Mouse (Mus musculus) retina, embryonic 14.5 days (tissue): ENCODE data around the gene Gatm.

Source experiments
- DNase-seq: peaks from one replicate; pipeline ENCODE4 v3.0.0-alpha.2; 2015; ENCODE audit warnings: low spot score

Gene Gatm

GRCm38 (mm10) chr2:122610746-122611653, at the start of gene Gatm:
Gatm (minus strand) TSS chr2:122611303.
- peak; percentile 79 for DNase-seq

DNA sequence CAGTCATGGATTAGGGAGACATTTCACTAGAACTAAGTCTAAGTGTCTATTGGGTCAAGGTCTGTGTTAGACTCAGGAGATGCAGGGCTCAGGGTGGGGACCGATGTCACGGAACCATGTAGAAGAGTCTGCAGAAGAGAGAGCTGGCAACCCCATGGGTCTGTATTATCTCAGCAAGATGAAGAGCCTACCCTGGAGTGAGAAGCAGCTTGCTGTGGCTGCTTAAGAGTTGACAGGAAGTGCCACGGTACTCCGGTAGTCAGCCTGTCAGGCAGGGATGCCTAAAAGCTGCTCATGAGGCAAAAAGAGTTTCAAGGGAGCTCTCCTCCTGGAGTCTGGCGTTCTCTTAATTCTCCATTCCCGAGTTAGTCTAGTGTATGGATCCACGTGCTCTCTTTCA, 48.7 kb upstream of the Gatm start:
- no peak for DNase-seq

DNA sequence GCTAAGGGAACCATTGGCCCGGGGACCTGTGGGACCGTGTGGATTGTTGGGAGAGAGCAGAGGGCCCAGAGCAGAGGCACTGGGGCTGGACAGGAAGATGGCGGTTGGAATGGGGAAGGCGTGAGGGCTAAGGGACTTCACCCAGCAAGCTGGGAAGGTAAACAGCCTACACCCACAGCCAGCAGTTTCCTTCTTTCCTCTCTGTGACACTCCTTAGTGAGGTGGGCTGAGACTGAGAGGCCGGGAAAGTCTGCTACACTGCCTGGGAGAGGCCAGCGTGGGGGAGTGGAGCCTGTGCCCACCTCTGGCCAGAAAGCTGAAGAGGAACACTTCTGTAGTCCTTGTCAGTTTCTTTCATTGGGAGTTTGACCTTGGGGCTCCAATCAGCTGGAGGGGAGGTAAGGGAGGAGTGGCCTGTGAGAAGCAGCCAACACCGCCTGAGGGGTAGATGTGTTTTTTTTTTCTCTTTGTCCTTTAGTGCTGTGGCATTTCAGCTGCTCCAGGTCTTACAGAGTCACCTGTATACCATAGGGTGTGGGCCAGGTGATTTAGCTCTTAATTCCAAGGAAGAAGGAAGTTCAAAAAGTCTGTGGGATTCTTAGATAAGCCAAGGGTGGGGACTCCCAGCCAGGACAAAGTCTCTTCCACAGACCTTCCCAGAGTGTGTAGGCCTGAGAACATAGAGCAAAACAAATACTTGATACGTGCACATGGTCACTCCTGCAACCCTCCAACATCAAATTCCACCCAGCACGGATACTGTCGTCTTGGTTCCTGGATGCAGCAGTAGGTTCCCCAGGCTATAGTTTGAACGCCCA, 46.8 kb upstream of the Gatm start:
- no peak for DNase-seq

DNA sequence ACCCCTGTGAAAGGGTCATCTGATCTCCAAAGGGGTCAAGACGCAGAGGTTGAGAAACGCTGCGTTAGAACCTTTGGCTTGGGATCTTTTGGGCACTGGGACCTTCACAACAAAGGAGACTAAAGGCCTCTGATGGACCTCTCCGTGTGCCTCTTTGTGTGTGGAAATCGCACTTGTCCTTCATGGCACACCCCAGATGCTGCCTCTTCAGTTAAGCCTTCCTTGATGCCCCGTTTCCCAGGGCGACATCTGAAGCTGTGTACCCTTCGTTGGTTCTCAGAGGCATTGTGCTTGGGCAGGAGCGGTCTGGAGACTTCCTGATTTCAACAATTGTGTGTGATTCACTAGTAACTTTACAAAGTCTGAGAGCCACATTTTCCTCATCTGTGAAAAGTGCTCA, 45.7 kb upstream of the Gatm start:
- no peak for DNase-seq

- no peak for DNase-seq
Observed at GRCm38 (mm10) chr2:122656052-122656451, 44.9 kb upstream of the Gatm start.

DNA sequence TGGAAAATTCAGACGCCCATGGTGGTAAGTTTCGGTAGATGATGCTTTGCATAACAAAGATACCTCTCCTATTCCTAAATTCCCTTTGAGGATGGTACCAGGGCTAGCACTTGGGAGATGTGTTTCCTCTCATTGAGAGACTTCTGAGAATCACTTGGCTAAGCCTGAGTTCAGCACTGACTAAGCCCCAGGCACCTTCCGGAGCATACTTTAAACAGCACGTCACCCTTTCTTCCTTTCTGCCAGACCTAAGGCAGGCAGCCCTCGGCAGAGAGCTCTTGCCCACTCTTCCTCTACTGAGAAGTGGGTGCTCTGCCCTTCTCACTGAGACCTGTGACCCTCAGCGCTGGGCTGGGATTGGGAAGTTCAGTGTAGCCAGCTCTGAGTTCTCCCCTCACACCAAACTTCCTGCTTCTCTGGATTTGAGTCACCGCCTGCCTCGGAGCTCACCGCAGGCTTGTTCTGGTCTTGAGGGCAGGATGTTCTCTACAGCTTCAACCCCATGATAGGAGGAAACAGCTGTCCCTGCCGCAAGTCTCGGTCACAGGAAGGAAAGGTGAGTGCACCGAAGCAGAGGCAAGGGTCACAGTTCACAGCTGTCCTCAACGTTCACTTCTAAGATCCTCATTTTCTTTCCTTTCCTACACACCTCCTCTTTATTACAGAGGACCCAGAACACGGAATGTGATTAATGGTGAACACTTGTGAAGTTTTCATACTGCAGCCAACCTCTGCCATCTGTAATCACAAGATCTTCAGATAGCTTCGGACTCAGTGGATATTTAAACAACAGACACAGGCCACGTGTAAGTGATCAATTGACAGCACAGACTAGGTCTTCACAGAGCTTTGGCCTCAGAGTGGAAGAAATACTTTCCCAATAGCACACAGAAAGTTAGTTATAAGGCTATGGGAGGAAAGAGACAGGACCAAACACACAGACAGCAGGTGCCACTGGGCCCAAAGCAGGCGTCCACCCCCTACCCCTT, 41.3 kb upstream of the Gatm start:
- no peak for DNase-seq

DNA sequence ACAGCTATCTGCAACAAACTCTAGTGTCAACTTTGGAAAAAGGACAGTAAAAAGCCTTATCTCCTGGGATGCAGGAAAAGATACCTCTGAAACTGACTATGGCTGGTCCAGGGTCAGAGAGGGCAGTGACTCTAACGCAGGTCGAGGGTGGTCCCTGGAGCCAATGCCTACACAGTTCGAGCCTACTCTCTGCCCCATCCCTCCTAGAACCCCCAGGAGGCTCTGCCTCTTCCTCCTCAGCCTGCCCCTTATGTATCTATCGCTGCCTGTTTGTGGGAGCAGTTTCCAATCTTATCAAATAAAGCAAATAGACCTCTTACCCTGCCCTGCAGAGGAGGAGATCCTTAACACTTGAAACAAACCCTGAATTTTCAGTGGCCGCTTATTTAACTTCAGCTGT, 27.6 kb upstream of the Gatm start:
- DNase-seq, result no peak

DNA sequence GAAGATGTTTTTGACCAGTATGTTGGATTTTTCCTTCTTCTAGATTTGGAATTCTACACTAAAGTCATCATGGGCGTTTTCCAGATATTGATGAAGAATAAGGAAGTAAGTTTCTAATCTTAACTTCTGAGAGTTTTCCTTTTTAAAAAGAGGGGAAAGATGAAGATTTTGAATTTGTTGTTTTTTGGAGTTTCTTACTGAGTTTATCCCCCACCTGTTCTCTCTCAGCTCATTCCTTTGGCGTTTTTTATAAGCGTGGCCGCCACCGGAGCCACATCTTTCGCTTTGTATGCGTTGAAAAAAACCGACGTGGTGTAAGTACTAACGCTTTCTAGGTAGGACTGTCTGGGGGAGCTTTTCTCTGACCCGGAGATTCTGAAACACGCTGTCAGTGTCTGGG, 26.9 kb upstream of the Gatm start:
- DNase-seq, result no peak

- DNase-seq, result peak; percentile 87
Observed at GRCm38 (mm10) chr2:122637526-122637997, 26.5 kb upstream of the Gatm start.

DNA sequence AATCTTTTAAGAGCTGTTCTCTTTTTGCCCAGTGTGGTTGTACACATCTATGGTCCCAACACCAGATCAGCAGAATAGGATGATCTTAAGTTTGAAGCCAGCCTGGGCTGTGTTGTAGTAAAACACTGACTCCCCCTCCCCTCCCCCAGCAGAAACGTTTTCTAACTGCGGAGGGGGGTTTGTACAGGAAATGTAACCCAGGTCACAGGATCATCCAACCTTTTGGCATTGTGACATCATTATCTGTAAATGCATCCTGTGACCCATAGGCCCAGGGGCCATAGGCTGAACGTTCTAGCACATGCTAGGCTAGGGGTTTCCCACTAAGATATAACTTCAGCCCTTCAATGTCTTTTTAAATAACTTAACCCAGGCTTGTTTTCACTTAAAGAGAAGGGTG, 25.6 kb upstream of the Gatm start, which contains the start of gene AA467197:
TSS of gene AA467197 (plus strand) at position 301 of the 400 bp plus-strand sequence.
- no peak for DNase-seq

GRCm38 (mm10) chr2:122631226-122631801, 20.2 kb upstream of the Gatm start:
- DNase-seq, result peak; percentile 50

DNA sequence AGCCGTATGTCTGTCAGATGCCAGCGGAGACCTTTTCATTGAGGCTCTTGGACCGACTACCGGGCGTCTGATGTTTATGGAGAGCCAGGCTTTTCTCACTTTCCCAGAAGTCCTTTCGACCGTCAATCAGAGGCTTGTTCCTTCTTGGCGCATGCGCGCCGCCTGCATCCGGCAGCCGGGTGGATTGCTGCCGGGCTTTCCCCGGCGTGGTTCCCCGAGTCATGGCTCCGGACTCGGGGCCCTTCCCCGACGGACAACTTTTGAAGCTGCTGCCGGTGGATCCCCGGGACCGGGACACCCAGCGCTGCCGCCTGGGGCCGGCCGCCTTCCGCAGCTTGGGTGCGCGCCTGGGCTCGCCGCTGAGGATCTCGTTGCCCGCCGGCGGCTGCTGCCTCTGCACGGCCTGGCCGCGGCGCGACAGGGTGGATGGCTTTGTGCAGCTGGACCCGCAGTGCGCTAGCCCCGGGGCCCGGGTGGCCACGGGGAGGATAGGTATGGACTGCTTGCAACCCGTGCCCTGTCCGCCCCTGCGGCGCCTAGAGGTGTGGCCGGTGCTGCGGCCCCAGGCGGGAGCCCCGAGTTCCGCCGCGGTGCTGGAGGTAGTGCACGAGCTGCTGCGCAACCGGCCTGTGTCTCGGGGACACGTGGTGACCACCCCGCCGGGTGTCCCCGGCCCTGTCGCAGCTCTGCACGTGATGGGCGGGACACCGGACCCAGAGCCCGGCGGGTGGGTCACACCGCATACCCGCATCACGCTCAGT, 19.5 kb upstream of the Gatm start:
- peak; percentile 92 for DNase-seq

DNA sequence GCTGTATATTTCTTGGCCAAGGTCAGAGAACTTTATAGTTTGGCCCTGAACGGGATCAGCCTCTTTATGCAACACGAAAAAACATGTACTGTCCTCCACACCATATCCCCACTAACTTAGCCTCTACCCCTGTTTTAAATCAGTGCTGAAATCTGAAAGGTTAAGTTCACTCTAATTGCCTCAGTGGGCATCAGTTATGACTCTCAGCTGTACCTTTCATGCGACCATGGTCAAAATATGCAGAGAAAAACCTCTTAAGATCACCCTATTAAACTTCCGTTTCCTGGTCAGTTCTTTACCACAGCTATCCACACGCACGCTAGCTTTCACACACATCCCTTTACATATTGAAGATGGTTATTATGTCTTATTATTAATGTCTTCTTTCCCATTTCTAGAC, 18.8 kb upstream of the Gatm start:
- DNase-seq, result no peak

DNA sequence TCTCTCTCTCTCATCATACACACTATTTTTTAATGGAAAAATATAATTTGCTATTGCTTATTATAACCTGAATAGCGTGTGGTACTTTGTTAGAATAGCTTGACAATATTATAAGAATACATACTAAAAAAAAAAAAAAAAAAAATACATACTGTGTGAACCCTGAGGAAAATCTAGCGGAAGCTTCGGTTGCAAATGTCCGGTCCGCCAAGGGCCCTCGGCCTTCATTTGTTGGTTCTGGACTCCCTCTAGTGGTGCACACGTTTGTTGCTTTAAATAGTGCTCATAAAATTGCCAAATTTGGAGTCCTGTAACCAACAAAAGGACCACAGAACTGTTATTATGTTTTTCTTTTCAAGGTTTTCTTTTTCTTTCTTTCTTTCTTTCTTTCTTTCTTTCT, 17.9 kb upstream of the Gatm start:
- peak; percentile 82 for DNase-seq

DNA sequence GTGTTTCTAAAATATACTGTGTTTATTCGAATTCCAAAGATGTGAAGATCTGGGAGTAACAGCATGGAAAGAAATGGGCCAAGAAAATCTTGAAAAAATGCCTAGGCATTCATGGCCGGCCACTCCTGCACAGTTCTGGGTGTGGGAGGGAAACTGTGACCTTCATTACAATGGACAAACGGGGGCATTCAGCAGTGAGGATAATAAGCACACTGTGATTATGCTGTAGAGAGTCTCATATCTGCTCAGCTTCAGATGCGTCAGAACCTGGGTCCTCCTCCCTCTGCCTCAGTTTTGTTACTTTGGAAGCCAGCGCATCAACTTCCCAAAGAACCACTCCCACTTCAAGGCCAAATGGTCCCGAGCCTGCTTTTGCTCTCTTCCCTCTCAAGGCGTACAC, 14.8 kb upstream of the Gatm start:
- no peak for DNase-seq

DNA sequence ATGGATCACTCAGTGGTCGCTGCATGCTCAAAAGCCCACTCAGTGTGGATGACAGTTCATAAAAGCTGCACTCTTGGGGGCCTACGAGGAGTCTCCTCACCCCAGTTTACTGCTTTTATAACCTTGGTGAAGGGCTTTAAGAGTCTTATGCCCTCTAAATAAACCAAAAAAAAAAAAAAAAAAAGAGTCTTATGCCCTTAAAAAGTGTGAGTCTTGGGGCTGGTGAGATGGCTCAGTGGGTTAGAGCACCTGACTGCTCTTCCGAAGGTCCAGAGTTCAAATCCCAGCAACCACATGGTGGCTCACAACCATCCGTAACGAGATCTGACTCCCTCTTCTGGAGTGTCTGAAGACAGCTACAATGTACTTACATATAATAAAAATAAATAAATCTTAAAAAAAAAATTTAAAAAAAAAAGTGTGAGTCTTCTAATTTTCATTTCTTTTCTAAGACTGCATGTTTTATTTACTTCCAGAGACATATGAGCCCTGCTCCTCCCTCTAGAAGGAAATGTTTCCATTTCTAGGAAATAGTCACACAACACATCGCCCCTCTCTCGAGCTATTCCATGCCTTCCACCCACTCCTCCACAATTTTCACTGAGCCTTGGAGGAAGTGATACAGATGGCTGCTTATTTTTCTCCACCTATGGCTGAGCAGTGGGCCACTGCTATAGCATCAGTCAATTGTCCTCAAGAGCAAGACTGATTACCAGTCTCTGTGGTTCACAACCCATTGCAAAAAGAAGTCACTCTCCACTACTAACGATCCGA, 10.4 kb upstream of the Gatm start:
- DNase-seq, result no peak

GRCm38 (mm10) chr2:122618719-122619118, 7.6 kb upstream of the Gatm start:
- no peak for DNase-seq

DNA sequence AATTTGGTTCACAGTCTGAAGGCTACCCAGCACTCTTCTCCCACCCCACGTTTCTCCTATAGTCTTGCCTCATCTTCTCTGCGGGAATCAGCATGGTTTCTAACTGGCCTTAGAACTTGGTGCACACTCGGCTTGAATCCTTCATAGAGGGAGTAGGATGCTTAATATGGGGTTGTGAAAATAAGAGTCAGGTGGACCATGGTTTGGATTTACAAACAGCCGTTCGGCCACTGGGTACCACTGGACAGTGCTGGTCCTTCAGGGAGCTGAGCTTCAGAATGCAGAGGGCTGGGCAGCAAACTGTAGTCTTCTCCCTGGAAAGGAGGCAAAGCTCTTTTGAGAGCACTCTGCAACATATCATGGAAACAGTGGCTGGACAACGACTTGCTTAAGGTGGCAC, 6.7 kb upstream of the Gatm start:
- DNase-seq, result no peak

DNA sequence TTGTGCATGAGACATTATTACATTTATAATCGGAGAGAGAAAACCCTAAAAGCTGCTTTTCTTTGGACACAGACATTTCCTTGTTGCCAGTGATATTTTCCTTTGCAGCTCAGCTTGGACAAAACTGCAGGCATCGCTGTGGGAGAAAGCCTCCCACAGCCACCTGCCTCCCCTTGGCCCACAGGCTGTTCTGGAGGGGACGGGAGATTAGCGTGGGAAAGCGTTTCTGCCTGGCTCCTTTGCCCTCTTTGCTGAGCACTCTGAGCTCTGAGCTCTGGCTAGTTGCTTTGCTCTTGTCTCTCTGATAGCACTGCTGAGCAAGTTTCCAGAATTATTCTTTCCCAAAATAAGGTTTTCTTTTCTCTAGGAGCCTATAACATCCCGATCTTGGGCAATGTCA, 5.1 kb upstream of the Gatm start:
- DNase-seq, result no peak

- no peak for DNase-seq
Observed at GRCm38 (mm10) chr2:122611654-122611973, 511 bp upstream of the Gatm start.
